Mouse (Mus musculus) naive thymus-derived CD4-positive, alpha-beta T cell, adult 2 months (primary cell): ENCODE measurements around the gene Rpain.

Source experiments
- DNase-seq: peaks from one replicate; pipeline ENCODE4 v3.0.0-alpha.2; 2011; ENCODE audit warnings: low read depth

Rpain gene

GRCm38 (mm10) chr11:71001167-71001566 is 31.2 kb downstream of the Rpain start:
- no peak for DNase-seq

- no peak for DNase-seq
Measured at GRCm38 (mm10) chr11:71003611-71004315, 33.8 kb downstream of the Rpain start.

GRCm38 (mm10) chr11:71004316-71004773 is 34.3 kb downstream of the Rpain start, which contains the start of gene Dhx33:
Gene Dhx33, minus strand, starts transcription at chr11:71004437.
- DNase-seq, result peak; percentile 99

GRCm38 (mm10) chr11:71005046-71005445 is 35.0 kb downstream of the Rpain start:
- peak; percentile 48 for DNase-seq

GRCm38 (mm10) chr11:71007026-71007425 is 37.0 kb downstream of the Rpain start:
- DNase-seq, result no peak

- no peak for DNase-seq
Measured at GRCm38 (mm10) chr11:71007831-71008230, 37.8 kb downstream of the Rpain start.

GRCm38 (mm10) chr11:71008321-71008720 is 38.3 kb downstream of the Rpain start:
- no peak for DNase-seq

- no peak for DNase-seq
Measured at GRCm38 (mm10) chr11:71012743-71013142, 42.7 kb downstream of the Rpain start.

GRCm38 (mm10) chr11:71017051-71017450 is 47.0 kb downstream of the Rpain start:
- DNase-seq, result no peak

- DNase-seq, result no peak
Measured at GRCm38 (mm10) chr11:71018416-71019200, 48.6 kb downstream of the Rpain start.

- peak; percentile 99 for DNase-seq
Measured at GRCm38 (mm10) chr11:71019201-71020068, 49.4 kb downstream of the Rpain start, which contains the start of the genes Mis12 and Derl2. Gene Mis12, plus strand, starts transcription at chr11:71019611. Gene Derl2, minus strand, starts transcription at chr11:71019841.
